19 mouse cellular contexts compared by ENCODE assay signal in genomic region chr1:54794709-54795108, GRCm38 (mm10).
DNase-seq lines count a peak whose midpoint lies in the region; ATAC-seq and TF ChIP-seq lines count a peak whose summit lies in the region.
"Had no signal": no experiment of that assay in that cellular context is flagged by ENCODE, and none has a peak within 500 bp of the region (broad histone marks: within the 10 kb centered on the region; RNA-seq: fewer than 3 reads in every experiment).

No protein-coding gene starts in this region.

- TF ChIP-seq CTCF in heart, adult 2 months (IDR thresholded peaks at IDR 0.05) = no peak
- no peak for TF ChIP-seq CTCF in stomach, postnatal 0 days (IDR thresholded peaks at IDR 0.05; ENCODE audit: low read depth)

- no peak overlapping the region for H3K4me3 ChIP-seq in heart, adult 2 months
- H3K4me3 ChIP-seq in stomach, embryonic 14.5 days (ENCODE audit: low read depth, low read length) = no peak overlapping the region
- no peak overlapping the region for H3K4me3 ChIP-seq in stomach, postnatal 0 days (ENCODE audit: low read depth, low read length)
- H3K4me3 ChIP-seq in stomach, embryonic 15.5 days (replicated peaks) = no peak overlapping the region
- H3K4me3 ChIP-seq: forebrain, embryonic 10.5 days; forebrain, embryonic 13.5 days; hindbrain, embryonic 15.5 days had no signal

- peaks cover 15% of the 10 kb centered on the region for H3K4me1 ChIP-seq in heart, adult 2 months (ENCODE audit: control insufficient read depth, insufficient read depth, low read length)
- no peaks in the 10 kb centered on the region for H3K4me1 ChIP-seq in stomach, embryonic 14.5 days (ENCODE audit: control insufficient read depth, insufficient read depth, low read length)
- H3K4me1 ChIP-seq in stomach, postnatal 0 days (replicated peaks; ENCODE audit: control insufficient read depth, insufficient read depth) = no peaks in the 10 kb centered on the region
- no peaks in the 10 kb centered on the region for H3K4me1 ChIP-seq in stomach, embryonic 15.5 days
- H3K4me1 ChIP-seq: forebrain, embryonic 13.5 days; hindbrain, embryonic 15.5 days had no signal

- no peaks in the 10 kb centered on the region for H3K79me2 ChIP-seq in heart, adult 2 months (replicated peaks; ENCODE audit: control insufficient read depth, insufficient read depth, low read length)

- DNase-seq in heart, adult 2 months = no peak
- no peak for DNase-seq in heart, postnatal 25 days (ENCODE audit: low spot score)
- DNase-seq in stomach, postnatal 0 days (ENCODE audit: low spot score) = no peak
- no peak for DNase-seq in right cerebral cortex, postnatal 14 days
- DNase-seq: adrenal gland, adult 8-10 months; adrenal gland, postnatal 25 days; cerebellum, adult 18-20 months; cerebellum, adult 9-10 months; cerebellum, postnatal 14 days; gastrocnemius, postnatal 14 days; heart, postnatal 36 days had no signal

- TF ChIP-seq POLR2A in heart, adult 2 months (IDR thresholded peaks at IDR 0.05; ENCODE audit: insufficient read depth, low read depth, low read length) = no peak

- H3K9me3 ChIP-seq in stomach, embryonic 14.5 days (ENCODE audit: control insufficient read depth, low read depth, low read length) = no peaks in the 10 kb centered on the region
- no peaks in the 10 kb centered on the region for H3K9me3 ChIP-seq in stomach, postnatal 0 days (ENCODE audit: control insufficient read depth, low read length)
- H3K9me3 ChIP-seq in stomach, embryonic 15.5 days = no peaks in the 10 kb centered on the region
- H3K9me3 ChIP-seq: forebrain, embryonic 10.5 days; forebrain, embryonic 13.5 days; hindbrain, embryonic 15.5 days had no signal

- H3K27me3 ChIP-seq in heart, adult 2 months (ENCODE audit: control insufficient read depth, insufficient read depth, low read length) = no peaks in the 10 kb centered on the region
- H3K27me3 ChIP-seq in stomach, embryonic 14.5 days (ENCODE audit: control insufficient read depth, insufficient read depth, low read length) = no peaks in the 10 kb centered on the region
- H3K27me3 ChIP-seq in stomach, postnatal 0 days (ENCODE audit: control insufficient read depth, insufficient read depth, low read length) = no peaks in the 10 kb centered on the region
- no peaks in the 10 kb centered on the region for H3K27me3 ChIP-seq in stomach, embryonic 15.5 days (replicated peaks)
- H3K27me3 ChIP-seq: forebrain, embryonic 13.5 days; hindbrain, embryonic 15.5 days had no signal

- no peak for TF ChIP-seq EP300 in heart, adult 2 months (IDR thresholded peaks at IDR 0.05; ENCODE audit: insufficient read depth, low read depth, low read length)
- no peak for TF ChIP-seq EP300 in stomach, postnatal 0 days (optimal IDR thresholded peaks at IDR 0.05)

- WGBS in heart, adult 2 months = 94% methylated on average over 2 of the region's 2 CpGs
- 94% methylated on average over 2 of the region's 2 CpGs for WGBS in stomach, embryonic 14.5 days
- WGBS in stomach, postnatal 0 days = 96% methylated on average over 2 of the region's 2 CpGs
- 89% methylated on average over 2 of the region's 2 CpGs for WGBS in stomach, embryonic 15.5 days

- ATAC-seq in stomach, embryonic 14.5 days (ENCODE audit: insufficient number of reproducible peaks, insufficient read depth, low FRiP score, low read depth) = no peak
- ATAC-seq in stomach, postnatal 0 days (ENCODE audit: low FRiP score, low TSS enrichment) = no peak
- no peak for ATAC-seq in stomach, embryonic 15.5 days (ENCODE audit: insufficient read depth, low FRiP score, low read depth)
- ATAC-seq: CD4-positive, CD25-positive, alpha-beta regulatory T cell, adult 4 months; forebrain, embryonic 13.5 days; forebrain, embryonic 16.5 days had no signal

- no peak overlapping the region for H3K4me2 ChIP-seq in stomach, embryonic 14.5 days (replicated peaks; ENCODE audit: low read depth, low read length)
- H3K4me2 ChIP-seq in stomach, postnatal 0 days (replicated peaks; ENCODE audit: low read depth) = no peak overlapping the region
- no peak overlapping the region for H3K4me2 ChIP-seq in stomach, embryonic 15.5 days
- H3K4me2 ChIP-seq: forebrain, embryonic 13.5 days; heart, embryonic 11.5 days; hindbrain, embryonic 15.5 days had no signal

- no peak overlapping the region for H3K9ac ChIP-seq in heart, adult 2 months (ENCODE audit: low read depth, low read length)
- H3K9ac ChIP-seq in stomach, embryonic 14.5 days (replicated peaks; ENCODE audit: low read depth, low read length) = no peak overlapping the region
- H3K9ac ChIP-seq in stomach, postnatal 0 days (ENCODE audit: low read length) = no peak overlapping the region
- H3K9ac ChIP-seq in stomach, embryonic 15.5 days = no peak overlapping the region
- H3K9ac ChIP-seq: forebrain, embryonic 13.5 days; hindbrain, embryonic 15.5 days had no signal

- intact Hi-C loops in heart, adult 2 months (cut with DNase I) = loop anchor here (5.0 kb wide), 2 partner anchors 33 to 112 kb away; no protein-coding TSS in a partner anchor
- intact Hi-C loops in heart, postnatal 25 days (cut with DNase I) = loop anchor here (5.0 kb wide), 3 partner anchors 32 to 107 kb away; no protein-coding TSS in a partner anchor

- H3K27ac ChIP-seq in heart, adult 2 months = peak overlapping the region; percentile 54
- peak overlapping the region; percentile 30; the same call in 1 of the 2 replicates for H3K27ac ChIP-seq in stomach, embryonic 14.5 days (ENCODE audit: low read length)
- no peak overlapping the region for H3K27ac ChIP-seq in stomach, postnatal 0 days (replicated peaks)
- H3K27ac ChIP-seq in stomach, embryonic 15.5 days = peak overlapping the region; percentile 46; the same call in 1 of the 2 replicates
- H3K27ac ChIP-seq: forebrain, embryonic 10.5 days; forebrain, embryonic 13.5 days; hindbrain, embryonic 15.5 days had no signal

- peaks cover 21% of the 10 kb centered on the region for H3K36me3 ChIP-seq in heart, adult 2 months (ENCODE audit: control insufficient read depth, insufficient read depth, low read length)
- H3K36me3 ChIP-seq in stomach, embryonic 14.5 days (ENCODE audit: control insufficient read depth, insufficient read depth, low read length) = no peaks in the 10 kb centered on the region
- H3K36me3 ChIP-seq in stomach, postnatal 0 days (ENCODE audit: control insufficient read depth, insufficient read depth, low read length) = no peaks in the 10 kb centered on the region
- no peaks in the 10 kb centered on the region for H3K36me3 ChIP-seq in stomach, embryonic 15.5 days
- H3K36me3 ChIP-seq: forebrain, embryonic 10.5 days; hindbrain, embryonic 15.5 days had no signal
